Mouse (Mus musculus): ENCODE measurements at regions not wholly inside any gene's neighbourhood (a gene's known extent, or its start where the extent isn't known, plus 50 kb on each side); places are given as distances from the start of the nearest gene placed in this dataset.

DNA sequence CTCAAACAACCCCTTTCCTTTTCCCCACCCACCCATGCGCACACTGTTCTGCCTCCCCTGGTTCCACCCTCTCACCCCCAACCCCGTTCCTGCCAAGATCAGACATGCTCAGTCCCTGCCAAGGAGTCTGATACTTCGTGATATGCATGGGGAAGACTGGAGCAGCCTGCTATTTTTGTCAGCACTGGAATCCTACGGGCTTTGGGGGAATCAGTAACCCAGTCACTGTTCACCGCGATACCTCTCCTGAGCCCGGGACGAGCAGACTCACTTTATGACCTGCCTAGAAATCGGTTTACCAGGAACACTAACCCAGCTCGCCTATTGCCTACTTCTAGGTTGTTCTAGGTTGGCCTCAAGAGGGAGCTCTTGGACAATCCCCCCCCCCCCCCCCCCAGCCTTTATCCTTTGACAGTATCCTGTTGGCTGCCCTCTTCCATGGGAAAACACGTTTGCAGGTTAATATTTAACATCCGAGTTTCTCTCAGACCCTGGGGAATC is 110.2 kb downstream of the Ddx11 start:
- TF ChIP-seq CHD2 (IDR thresholded peaks at IDR 0.05; ENCODE audit: low read depth, low read length) (no peak), MAFK (IDR thresholded peaks at IDR 0.05; ENCODE audit: insufficient read depth, low read depth, low read length) (no peak), ZNF384 (IDR thresholded peaks at IDR 0.05; ENCODE audit: low read depth, low read length) (no peak), HCFC1 (IDR thresholded peaks at IDR 0.05; ENCODE audit: borderline replicate concordance, insufficient read depth, low read length) (no peak), ZC3H11A (IDR thresholded peaks at IDR 0.05; ENCODE audit: borderline replicate concordance, low read depth, low read length) (no peak)
